Mouse (Mus musculus): ENCODE results near the gene Cbfa2t2. TPM values are rescaled to one million over a fixed set of nuclear protein-coding genes. Genes with fewer than 3 reads are reported as not detected.
"Not testable (repeated sequence)": the region's sequence is repeated elsewhere in the genome, so short reads cannot be mapped to it uniquely, and the experiment has no call there.

Gene Cbfa2t2
- total and polyA plus RNA-seq, 2 experiments: 4.3 to 7.3 TPM

DNA sequence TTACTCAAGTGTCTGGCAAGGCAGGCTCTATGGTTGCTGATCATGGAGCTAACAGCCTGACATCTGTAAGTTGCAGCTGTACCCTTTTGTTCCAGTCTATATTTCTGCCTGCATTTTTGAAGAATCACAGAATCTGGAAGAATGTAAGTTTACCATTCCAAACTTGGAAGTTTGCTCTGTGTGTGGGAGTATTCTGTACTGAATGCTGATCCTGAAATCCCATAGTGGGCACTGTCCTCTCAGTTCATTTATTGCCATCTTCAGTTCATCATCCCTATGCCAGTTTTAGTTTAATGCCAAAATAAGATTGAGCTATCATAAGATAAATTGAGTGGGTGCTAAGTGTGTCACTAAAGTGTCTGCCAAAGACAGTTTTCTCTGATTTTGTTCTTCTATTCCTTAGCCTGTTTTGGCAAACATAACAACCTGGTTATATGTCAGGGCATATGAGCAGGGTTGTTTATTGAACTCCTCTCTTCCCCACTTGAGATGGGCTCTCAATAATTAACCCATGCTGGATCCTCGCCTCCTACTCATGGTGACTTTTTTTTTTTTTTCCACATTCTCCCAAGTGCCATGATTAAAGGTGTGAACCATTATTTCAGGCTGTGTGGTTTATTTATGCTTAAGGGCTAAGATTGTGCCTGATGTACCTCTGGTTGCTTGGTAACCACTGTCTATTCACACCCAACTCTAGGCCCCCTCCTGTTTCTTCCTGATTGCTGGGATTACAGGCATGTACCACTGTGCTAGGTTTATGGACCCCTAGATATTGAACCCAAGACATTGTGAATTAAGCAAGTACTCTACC is 38.2 kb downstream of the Cbfa2t2 start:
- H3K36me3 ChIP-seq (ENCODE audit: control insufficient read depth, insufficient read depth, low read length): no peaks in the 10 kb centered on the region
- no peak overlapping the region for H3K4me3 ChIP-seq (ENCODE audit: insufficient read depth, low read depth, low read length)
- DNase-seq (ENCODE audit: extremely low read depth, low read depth, low spot score): no peak
- WGBS: 75% methylated on average over 1 of the region's 1 CpGs
- H3K4me1 ChIP-seq (ENCODE audit: control insufficient read depth, insufficient read depth, low read length): peaks cover 5% of the 10 kb centered on the region
- H3K27ac ChIP-seq (replicated peaks; ENCODE audit: insufficient read depth, low read depth, low read length): peak overlapping the region; percentile 44; the same call in 1 of the 2 replicates
- peaks cover 19% of the 10 kb centered on the region; the same call in 1 of the 2 replicates for H3K79me2 ChIP-seq (ENCODE audit: control insufficient read depth, insufficient read depth, low read length)
- no peaks in the 10 kb centered on the region for H3K27me3 ChIP-seq (ENCODE audit: control insufficient read depth, insufficient read depth, low read length)
- H3K9ac ChIP-seq (ENCODE audit: low read depth, low read length): no peak overlapping the region
- TF ChIP-seq POLR2A (IDR thresholded peaks at IDR 0.05; ENCODE audit: extremely low read depth, insufficient read depth, low read length) (no peak), CTCF (IDR thresholded peaks at IDR 0.05; ENCODE audit: low read depth, low read length) (no peak)

DNA sequence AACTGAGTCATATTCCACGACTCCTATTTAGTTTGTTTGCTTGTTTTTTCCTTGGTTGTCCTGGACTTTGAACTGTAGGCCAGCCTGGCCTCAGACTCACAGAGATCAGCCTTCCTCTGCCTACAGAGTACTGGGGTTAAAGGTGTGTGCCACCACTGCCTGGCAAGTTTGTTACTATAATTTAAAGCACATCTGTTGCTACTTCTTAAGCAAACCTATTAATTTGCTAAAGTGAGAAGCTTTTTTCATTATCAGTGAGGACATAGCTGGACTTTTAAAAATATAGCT is 38.7 kb downstream of the Cbfa2t2 start:
- no peak overlapping the region for H3K4me3 ChIP-seq (ENCODE audit: insufficient read depth, low read depth, low read length)

DNA sequence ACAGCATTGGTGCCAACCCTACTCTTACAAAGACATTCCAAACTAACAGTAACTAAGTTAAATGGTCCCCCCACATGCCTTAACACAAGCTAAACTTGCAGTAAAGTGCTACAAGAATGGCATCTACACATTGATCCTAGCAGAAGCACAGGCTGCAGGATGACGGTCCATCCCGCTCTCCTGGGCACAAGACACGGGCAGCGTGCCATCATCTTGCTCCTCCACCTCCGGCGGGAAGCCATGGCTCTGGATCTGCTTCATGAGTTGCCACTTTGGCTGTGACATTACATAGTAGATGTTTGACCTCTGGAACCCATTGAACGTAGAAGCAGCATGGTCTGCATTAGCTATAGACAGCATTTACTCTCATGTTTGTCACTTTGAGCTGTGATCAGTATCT is 39.6 kb downstream of the Cbfa2t2 start:
- 88% methylated on average over 7 of the region's 7 CpGs for WGBS
- no peak for TF ChIP-seq CTCF (IDR thresholded peaks at IDR 0.05; ENCODE audit: low read depth, low read length)
- no peak for TF ChIP-seq POLR2A (IDR thresholded peaks at IDR 0.05; ENCODE audit: extremely low read depth, insufficient read depth, low read length)
- H3K9ac ChIP-seq (ENCODE audit: low read depth, low read length): no peak overlapping the region

More for the DNA sequence above, 38.7 kb downstream of the Cbfa2t2 start:
- H3K4me1 ChIP-seq (ENCODE audit: control insufficient read depth, insufficient read depth, low read length): peaks cover 5% of the 10 kb centered on the region
- TF ChIP-seq CTCF (IDR thresholded peaks at IDR 0.05; ENCODE audit: low read depth, low read length): no peak
- no peak for TF ChIP-seq POLR2A (IDR thresholded peaks at IDR 0.05; ENCODE audit: extremely low read depth, insufficient read depth, low read length)
- no peak overlapping the region; the same call in 1 of the 2 replicates for H3K27ac ChIP-seq (replicated peaks; ENCODE audit: insufficient read depth, low read depth, low read length)
- DNase-seq (ENCODE audit: extremely low read depth, low read depth, low spot score): peak; percentile 69
- no peaks in the 10 kb centered on the region for H3K36me3 ChIP-seq (ENCODE audit: control insufficient read depth, insufficient read depth, low read length)
- no peak overlapping the region for H3K9ac ChIP-seq (ENCODE audit: low read depth, low read length)
- peaks cover 22% of the 10 kb centered on the region; the same call in 1 of the 2 replicates for H3K79me2 ChIP-seq (ENCODE audit: control insufficient read depth, insufficient read depth, low read length)
- H3K27me3 ChIP-seq (ENCODE audit: control insufficient read depth, insufficient read depth, low read length): no peaks in the 10 kb centered on the region
- 30% methylated on average over 1 of the region's 1 CpGs for WGBS

DNA sequence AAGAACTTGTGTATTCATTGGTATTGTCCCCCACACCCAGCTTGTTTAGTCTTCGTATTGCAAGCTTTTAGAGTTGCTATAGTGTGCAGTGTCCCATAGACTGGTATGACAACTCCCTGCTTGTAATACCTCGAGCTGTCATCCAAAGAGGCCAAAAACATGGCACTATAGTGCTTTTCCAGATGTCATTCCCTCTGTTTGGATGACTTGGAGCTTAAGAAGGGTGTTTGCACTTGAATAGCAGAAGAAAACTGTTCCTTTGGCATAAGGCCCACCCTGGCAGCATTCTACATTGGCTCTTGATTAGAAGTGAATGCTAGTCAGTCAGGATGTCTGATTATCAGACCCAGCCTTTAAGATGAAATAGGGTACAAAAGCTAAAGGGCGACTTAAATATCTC is 40.7 kb downstream of the Cbfa2t2 start:
- H3K4me1 ChIP-seq (ENCODE audit: control insufficient read depth, insufficient read depth, low read length): peaks cover 5% of the 10 kb centered on the region
- 82% methylated on average over 3 of the region's 3 CpGs for WGBS

More for the DNA sequence above, 39.6 kb downstream of the Cbfa2t2 start:
- peaks cover 5% of the 10 kb centered on the region for H3K4me1 ChIP-seq (ENCODE audit: control insufficient read depth, insufficient read depth, low read length)
- DNase-seq (ENCODE audit: extremely low read depth, low read depth, low spot score): no peak
- H3K4me3 ChIP-seq (ENCODE audit: insufficient read depth, low read depth, low read length): no peak overlapping the region
- H3K36me3 ChIP-seq (ENCODE audit: control insufficient read depth, insufficient read depth, low read length): no peaks in the 10 kb centered on the region
- no peak overlapping the region for H3K27ac ChIP-seq (replicated peaks; ENCODE audit: insufficient read depth, low read depth, low read length)
- H3K27me3 ChIP-seq (ENCODE audit: control insufficient read depth, insufficient read depth, low read length): no peaks in the 10 kb centered on the region
- peaks cover 23% of the 10 kb centered on the region; the same call in 1 of the 2 replicates for H3K79me2 ChIP-seq (ENCODE audit: control insufficient read depth, insufficient read depth, low read length)

DNA sequence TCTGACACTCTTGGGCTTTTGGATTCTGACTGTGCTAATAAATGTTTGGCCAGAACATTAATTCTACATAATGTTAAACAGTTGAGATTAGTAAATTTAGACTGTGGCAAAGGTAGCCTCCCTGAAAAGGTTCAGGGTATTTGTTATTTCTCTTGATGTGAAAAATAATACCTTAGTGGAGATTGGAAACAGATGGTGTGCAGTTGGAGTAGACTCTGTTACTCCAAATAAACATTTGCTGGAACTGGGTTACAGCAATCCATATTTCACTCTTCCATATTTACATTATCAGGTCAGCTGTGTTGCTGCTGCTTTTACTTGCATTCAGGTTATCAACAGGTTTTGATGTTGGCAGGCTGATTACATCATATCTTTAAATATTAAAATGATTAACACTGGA is 55.5 kb downstream of the Cbfa2t2 start:
- Histone ChIP-seq H3K79me2 (ENCODE audit: control insufficient read depth, insufficient read depth, low read length) (peaks cover 16% of the 10 kb centered on the region; the same call in 1 of the 2 replicates), H3K27me3 (ENCODE audit: control insufficient read depth, insufficient read depth, low read length) (no peaks in the 10 kb centered on the region), H3K27ac (replicated peaks; ENCODE audit: insufficient read depth, low read depth, low read length) (no peak overlapping the region), H3K4me1 (ENCODE audit: control insufficient read depth, insufficient read depth, low read length) (no peaks in the 10 kb centered on the region; the same call in 1 of the 2 replicates), H3K9ac (ENCODE audit: low read depth, low read length) (no peak overlapping the region), H3K36me3 (ENCODE audit: control insufficient read depth, insufficient read depth, low read length) (no peaks in the 10 kb centered on the region), H3K4me3 (ENCODE audit: insufficient read depth, low read depth, low read length) (no peak overlapping the region)
- DNase-seq (ENCODE audit: extremely low read depth, low read depth, low spot score): no peak
- no peak for TF ChIP-seq CTCF (IDR thresholded peaks at IDR 0.05; ENCODE audit: low read depth, low read length)
- TF ChIP-seq POLR2A (IDR thresholded peaks at IDR 0.05; ENCODE audit: extremely low read depth, insufficient read depth, low read length): no peak

More for the DNA sequence above, 40.7 kb downstream of the Cbfa2t2 start:
- Histone ChIP-seq H3K36me3 (ENCODE audit: control insufficient read depth, insufficient read depth, low read length) (no peaks in the 10 kb centered on the region), H3K4me3 (ENCODE audit: insufficient read depth, low read depth, low read length) (no peak overlapping the region), H3K9ac (ENCODE audit: low read depth, low read length) (no peak overlapping the region), H3K27me3 (ENCODE audit: control insufficient read depth, insufficient read depth, low read length) (no peaks in the 10 kb centered on the region), H3K79me2 (ENCODE audit: control insufficient read depth, insufficient read depth, low read length) (peaks cover 23% of the 10 kb centered on the region; the same call in 1 of the 2 replicates), H3K27ac (replicated peaks; ENCODE audit: insufficient read depth, low read depth, low read length) (no peak overlapping the region)
- TF ChIP-seq POLR2A (IDR thresholded peaks at IDR 0.05; ENCODE audit: extremely low read depth, insufficient read depth, low read length) (no peak), CTCF (IDR thresholded peaks at IDR 0.05; ENCODE audit: low read depth, low read length) (no peak)
- no peak for DNase-seq (ENCODE audit: extremely low read depth, low read depth, low spot score)

DNA sequence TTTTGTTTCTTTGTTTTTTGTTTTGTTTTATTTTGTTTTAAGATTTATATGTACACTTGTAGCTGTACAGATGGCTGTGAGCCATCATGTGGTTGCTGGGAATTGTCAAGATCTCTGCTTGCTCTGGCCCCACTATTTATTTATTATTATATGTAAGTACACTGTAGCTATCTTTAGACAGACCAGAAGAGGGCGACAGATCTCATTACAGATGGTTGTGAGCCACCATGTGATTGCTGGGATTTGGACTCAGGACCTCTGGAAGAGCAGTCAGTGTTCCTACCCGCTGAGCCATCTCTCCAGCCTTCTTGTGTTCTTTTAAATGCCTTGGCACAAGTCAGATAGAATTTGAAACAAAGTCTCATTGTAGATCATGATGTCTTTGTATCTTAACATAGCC is 57.3 kb downstream of the Cbfa2t2 start:
- not testable (repeated sequence) for H3K36me3 ChIP-seq (ENCODE audit: control insufficient read depth, insufficient read depth, low read length); H3K4me3 ChIP-seq (ENCODE audit: insufficient read depth, low read depth, low read length); H3K27me3 ChIP-seq (ENCODE audit: control insufficient read depth, insufficient read depth, low read length); H3K9ac ChIP-seq (ENCODE audit: low read depth, low read length); H3K4me1 ChIP-seq (ENCODE audit: control insufficient read depth, insufficient read depth, low read length); DNase-seq (ENCODE audit: extremely low read depth, low read depth, low spot score); H3K27ac ChIP-seq (replicated peaks; ENCODE audit: insufficient read depth, low read depth, low read length)
- H3K79me2 ChIP-seq (ENCODE audit: control insufficient read depth, insufficient read depth, low read length): peaks cover 18% of the 10 kb centered on the region; the same call in 1 of the 2 replicates
- 70% methylated on average over 2 of the region's 2 CpGs for WGBS

Data from liver, adult 2 months (tissue).